Comparison of ENCODE assay signal across 22 mouse cellular contexts in genomic region chr9:45570346-45570745, GRCm38 (mm10).
"Had no signal": no experiment of that assay in that cellular context is flagged by ENCODE, and none has a peak within 500 bp of the region (broad histone marks: within the 10 kb centered on the region; RNA-seq: fewer than 3 reads in every experiment).

No protein-coding gene starts in this region.

- H3K27me3 ChIP-seq: limb, embryonic 13.5 days; liver, embryonic 12.5 days; liver, embryonic 15.5 days; lung, embryonic 15.5 days; midbrain, embryonic 13.5 days; neural tube, embryonic 13.5 days had no signal

- H3K27ac ChIP-seq: limb, embryonic 10.5 days; limb, embryonic 13.5 days; liver, embryonic 12.5 days; liver, embryonic 15.5 days; lung, embryonic 15.5 days; midbrain, embryonic 10.5 days; midbrain, embryonic 13.5 days had no signal

- H3K4me1 ChIP-seq: limb, embryonic 13.5 days; liver, embryonic 12.5 days; liver, embryonic 15.5 days had no signal

- H3K4me3 ChIP-seq: limb, embryonic 10.5 days; limb, embryonic 13.5 days; liver, embryonic 12.5 days; liver, embryonic 15.5 days; lung, embryonic 15.5 days; megakaryocyte, embryonic 14.5 days; midbrain, embryonic 10.5 days; midbrain, embryonic 13.5 days; myocyte; neural tube, embryonic 13.5 days had no signal

- DNase-seq: kidney, adult 9 months; kidney, postnatal 14 days; kidney, postnatal 4 days; layer of hippocampus, adult 9-11 months; layer of hippocampus, postnatal 36 days; liver; lung, adult 18-20 months; lung, postnatal 10 days; lung, postnatal 36 days; thymus, adult 18-20 months; thymus, postnatal 4 days had no signal

- H3K36me3 ChIP-seq: limb, embryonic 10.5 days; limb, embryonic 13.5 days; liver, embryonic 12.5 days; liver, embryonic 15.5 days; lung, embryonic 15.5 days; midbrain, embryonic 10.5 days; midbrain, embryonic 13.5 days; neural tube, embryonic 13.5 days had no signal

- H3K9ac ChIP-seq: limb, embryonic 13.5 days; liver, embryonic 12.5 days; liver, embryonic 15.5 days; lung, embryonic 15.5 days; midbrain, embryonic 13.5 days; neural tube, embryonic 13.5 days had no signal

- ATAC-seq: liver, embryonic 12.5 days; midbrain, embryonic 13.5 days; midbrain, embryonic 16.5 days had no signal

- H3K9me3 ChIP-seq: limb, embryonic 10.5 days; limb, embryonic 13.5 days; liver, embryonic 12.5 days; liver, embryonic 15.5 days; lung, embryonic 15.5 days; midbrain, embryonic 10.5 days; midbrain, embryonic 13.5 days; neural tube, embryonic 13.5 days had no signal

- H3K4me2 ChIP-seq: limb, embryonic 13.5 days; liver, embryonic 12.5 days; liver, embryonic 15.5 days; lung, embryonic 15.5 days; midbrain, embryonic 13.5 days; neural tube, embryonic 13.5 days had no signal
